Mouse (Mus musculus) thymus, postnatal 0 days (tissue): ENCODE measurements around the gene Gpsm1. TPM values are rescaled to one million over a fixed set of nuclear protein-coding genes. Genes with fewer than 3 reads are reported as not detected.

Source experiments
- DNase-seq: peaks from one replicate; pipeline ENCODE4 v3.0.0-alpha.2; 2015; ENCODE audit warnings: low spot score
- polyA plus RNA-seq: library from polyadenylated mRNA; unstranded; fragments of >200 nt; fragmentation: Nextera tagmentation; extraction: Ambion mirVana; gene quantifications from 2 replicates; pipeline ENCODE4 v1.2.1, GENCODE M21; 2015

Gpsm1 gene
- polyA plus RNA-seq, 1 experiment from 2014 or later = 13.7 TPM

GRCm38 (mm10) chr2:26338302-26339203 lies 23.2 kb downstream of the Gpsm1 start:
- no peak for DNase-seq

- DNase-seq = no peak
Measured at GRCm38 (mm10) chr2:26339204-26339551, 23.9 kb downstream of the Gpsm1 start.

DNA sequence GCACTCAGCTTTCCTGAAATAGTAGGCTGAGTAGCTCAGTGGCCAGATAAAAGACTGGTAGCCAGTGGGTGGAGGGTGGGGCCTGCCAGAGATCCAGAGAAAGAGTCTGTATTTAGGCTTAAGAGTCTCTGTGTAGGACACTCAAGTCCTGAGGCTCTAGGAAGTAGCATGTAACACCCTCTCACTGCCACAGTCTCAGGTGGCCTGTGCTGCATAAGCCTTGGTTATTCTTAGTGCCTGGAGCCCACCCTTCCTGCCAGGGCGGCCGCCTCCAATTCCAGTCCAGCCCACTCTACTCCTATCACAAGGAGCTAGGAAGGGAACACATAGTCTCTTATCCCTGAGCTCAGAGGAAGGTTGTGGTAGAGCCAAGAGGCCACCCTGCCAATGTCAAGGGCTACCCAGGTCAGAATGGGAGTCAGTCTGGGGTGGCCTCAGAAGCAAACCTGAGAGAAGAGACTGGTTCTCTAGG lies 26.2 kb downstream of the Gpsm1 start:
- no peak for DNase-seq

- no peak for DNase-seq
Measured at GRCm38 (mm10) chr2:26342044-26342443, 26.7 kb downstream of the Gpsm1 start.

GRCm38 (mm10) chr2:26342609-26343490 lies 27.5 kb downstream of the Gpsm1 start:
- DNase-seq = peak; percentile 45

GRCm38 (mm10) chr2:26348241-26348640 lies 32.9 kb downstream of the Gpsm1 start:
- no peak for DNase-seq

DNA sequence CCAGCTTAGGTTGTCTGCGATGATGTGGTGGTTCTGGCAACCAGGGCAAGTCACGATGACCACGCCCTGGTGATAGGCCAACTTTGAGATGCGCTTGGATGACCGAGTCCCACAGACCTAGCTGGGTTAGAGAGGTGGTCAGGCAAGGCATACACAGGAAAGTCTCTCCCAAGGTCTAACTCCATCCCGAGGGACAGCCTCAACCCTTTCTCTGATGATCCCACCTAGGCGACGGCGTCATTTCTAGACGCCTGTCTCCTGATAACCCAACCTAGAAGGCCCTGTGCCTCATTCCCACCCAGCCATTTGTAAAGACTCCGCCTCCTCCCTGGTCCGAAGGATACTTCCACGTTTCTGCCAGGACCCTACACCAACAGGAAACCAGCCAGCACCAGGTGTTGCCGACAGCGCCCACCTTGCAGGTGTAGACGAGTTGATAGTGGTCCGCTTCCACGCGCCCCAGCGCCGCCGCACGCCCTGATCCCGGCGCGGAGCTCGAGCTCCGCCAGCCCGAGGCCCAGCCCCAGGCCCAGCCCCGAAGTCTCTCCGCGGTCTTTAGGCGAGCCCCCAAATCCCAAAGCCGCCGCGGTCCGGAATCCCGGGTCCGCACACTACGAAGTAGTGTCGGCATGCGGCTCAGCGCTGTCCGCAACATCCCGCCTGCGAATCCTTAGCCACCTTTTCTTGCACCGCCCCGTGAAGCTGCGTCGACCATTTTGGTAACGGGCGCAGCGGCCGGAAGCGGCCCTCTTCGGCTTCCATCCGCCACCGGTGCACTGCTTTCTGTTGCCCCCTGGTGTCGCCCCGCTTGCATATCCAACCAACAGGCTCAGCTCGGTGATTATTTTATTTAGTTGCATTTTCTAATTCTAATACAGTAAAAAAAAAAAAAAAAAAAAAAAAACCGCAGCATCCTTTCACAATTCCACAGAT lies 36.3 kb downstream of the Gpsm1 start, which contains the start of gene Dnlz:
TSS of gene Dnlz (minus strand) at position 753 of the 933 bp plus-strand sequence.
- peak; percentile 95 for DNase-seq

- peak; percentile 82 for DNase-seq
Measured at GRCm38 (mm10) chr2:26352291-26352910, 37.1 kb downstream of the Gpsm1 start.

DNA sequence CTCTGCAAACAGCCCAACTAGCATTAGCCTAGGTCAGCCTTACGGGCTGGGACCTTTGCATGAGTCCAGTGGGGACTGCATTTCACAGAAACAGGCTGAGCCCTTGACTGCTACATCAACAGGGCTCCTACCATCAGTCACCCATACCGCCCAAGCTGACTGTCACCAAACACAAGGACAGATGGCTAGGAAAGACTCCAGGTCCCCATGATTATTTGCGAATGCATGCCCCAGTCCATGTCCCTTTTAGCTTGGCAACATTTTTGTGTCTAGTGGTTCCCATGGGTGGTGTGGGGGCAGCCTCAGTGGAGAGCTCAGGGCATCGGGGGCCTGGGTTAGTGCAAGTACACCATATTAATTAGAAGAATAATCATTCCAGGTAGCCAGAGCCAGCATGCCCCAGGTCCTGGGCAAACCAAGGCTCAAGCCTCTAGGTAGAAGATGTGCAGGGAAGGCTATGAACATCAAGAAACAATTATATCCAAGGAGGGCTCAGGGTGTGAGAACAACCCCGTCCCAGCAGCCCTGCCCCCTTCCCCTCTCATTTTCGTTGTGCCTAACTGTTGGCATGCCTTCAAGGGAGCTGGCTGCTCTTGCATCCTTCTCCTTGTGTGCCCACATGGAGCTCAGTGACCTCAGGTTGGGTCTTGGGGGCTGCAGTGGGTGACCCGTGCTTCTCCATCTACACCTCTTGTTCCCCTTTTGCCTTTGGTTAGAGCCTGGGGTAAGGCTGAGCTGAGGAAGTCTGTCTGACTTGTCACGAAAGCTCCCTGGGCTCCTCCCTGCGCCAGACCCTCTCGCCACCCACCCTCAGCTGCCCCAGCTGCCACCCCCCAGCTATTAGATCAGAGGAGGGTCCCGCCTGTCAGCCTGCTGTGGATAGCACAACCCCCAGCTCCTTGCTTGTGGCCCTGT lies 38.0 kb downstream of the Gpsm1 start:
- no peak for DNase-seq

DNA sequence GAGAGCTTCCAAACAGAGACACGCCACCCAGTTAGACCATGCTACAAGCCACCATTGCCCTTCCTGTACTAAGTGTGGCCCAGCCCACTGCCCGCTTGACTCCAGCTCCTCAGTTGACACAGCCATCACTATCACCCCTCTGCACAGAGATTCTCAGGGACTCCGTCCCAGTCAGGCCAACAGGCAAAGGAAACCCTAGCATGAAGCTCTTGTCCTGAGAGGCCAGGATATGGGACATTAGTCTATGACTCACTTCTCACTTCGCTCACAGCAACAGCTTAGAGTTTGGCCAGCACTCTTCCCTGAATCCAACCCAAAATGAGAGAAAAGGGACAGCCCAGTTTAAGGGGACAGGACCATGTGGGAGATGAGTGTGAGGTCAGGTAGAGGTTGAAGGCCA lies 39.1 kb downstream of the Gpsm1 start:
- no peak for DNase-seq

DNA sequence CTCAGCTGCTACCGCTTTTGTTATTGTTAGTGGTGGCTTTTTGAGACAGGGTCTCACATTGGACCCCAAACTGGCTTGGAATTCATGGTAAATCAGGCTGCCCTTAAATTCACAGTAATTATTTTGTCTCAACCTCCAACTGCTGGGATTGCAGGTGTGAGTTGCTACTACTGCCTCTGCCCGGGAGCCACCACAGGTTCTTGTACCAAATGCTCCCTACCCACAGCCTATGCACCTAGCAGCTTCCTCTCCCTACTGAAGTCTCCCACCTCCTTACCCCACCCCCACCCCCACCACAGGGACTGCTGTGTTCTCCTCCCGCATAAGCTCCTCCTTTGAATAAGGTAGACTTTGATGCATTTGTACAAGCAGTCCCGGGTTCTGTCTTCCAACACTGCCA lies 40.9 kb downstream of the Gpsm1 start:
- DNase-seq = peak; percentile 25

DNA sequence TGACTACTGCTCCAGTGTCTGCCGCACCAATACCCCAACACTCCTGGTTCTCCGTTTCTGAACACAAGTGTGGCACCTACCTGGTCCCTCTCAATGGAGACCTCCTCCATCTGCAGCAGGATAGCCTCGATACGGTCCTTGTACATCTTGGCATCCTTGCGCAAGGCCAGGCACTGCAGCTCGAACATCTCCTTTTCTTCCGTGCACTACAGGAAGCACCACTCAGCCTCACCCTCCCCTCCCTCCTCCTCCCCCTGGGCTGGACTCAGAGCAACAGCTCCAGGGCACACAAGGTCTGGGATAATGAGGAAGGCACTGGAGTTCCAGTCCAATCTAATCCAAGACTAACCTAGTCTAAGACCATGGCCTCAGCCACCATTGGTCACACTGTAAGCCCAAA lies 41.4 kb downstream of the Gpsm1 start:
- peak; percentile 27 for DNase-seq

DNA sequence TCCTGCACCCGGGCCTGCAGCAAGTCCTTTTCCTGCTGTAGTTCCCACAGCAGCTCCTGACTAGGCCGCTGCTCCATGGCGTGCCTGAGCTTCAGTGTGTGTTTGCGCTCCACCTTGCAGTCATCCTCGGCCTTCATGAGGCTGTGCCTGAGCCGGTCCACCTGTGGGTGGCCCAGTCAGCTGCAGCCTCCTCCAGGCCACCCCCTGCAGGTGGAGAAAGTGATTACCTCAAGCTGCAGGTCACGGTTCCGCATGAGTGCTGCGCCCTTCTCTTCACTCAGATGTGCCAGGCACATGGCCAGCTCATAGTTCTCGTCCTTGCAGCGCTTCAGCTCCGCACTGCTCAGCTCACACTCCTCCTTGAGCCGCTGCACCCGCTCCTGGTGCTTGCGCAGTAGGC lies 42.2 kb downstream of the Gpsm1 start:
- DNase-seq = no peak

- no peak for DNase-seq
Measured at GRCm38 (mm10) chr2:26358667-26359320, 43.5 kb downstream of the Gpsm1 start.

DNA sequence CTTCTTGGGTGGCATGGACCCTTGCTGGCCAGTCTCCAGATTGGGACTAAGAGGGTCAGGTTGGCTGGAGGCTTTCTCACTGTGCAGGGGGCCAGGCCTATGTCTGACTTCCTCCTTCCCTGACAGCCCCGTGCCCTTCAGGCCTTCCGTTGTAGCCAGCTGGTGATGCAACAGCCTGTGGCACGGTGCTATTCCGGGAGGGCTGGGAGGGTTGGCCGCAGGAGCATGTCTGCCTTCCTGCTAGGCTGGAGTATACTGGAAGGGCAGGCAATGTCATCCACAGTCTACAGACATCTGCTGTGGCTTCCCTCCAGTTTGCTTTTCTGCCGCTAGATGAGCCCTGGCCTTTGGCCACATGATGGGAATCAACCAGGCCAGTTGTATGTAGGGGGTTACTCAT lies 44.7 kb downstream of the Gpsm1 start:
- DNase-seq = peak; percentile 27

- DNase-seq = no peak
Measured at GRCm38 (mm10) chr2:26360772-26361171, 45.5 kb downstream of the Gpsm1 start, which contains the start of gene Card9. Card9 (minus strand) TSS chr2:26360918.

DNA sequence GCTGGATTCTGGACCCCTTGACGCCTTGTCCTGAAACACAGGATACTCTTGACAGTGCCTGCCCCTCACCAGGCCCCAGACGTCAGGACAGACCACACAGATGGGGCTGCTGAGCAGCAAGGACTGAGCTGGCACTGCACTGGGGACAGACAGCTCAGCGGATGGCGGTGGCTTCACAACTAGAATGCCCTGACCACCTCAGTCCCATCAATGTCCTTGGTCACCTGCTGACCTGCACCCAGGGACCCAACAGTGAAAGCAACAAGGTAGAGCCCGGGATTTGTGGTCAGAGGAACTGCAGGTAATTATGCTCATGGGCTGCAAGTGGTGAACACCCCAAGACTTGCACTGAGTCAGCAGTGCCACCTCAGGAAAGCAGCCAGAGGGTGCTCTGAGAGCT lies 47.7 kb downstream of the Gpsm1 start:
- DNase-seq = no peak

DNA sequence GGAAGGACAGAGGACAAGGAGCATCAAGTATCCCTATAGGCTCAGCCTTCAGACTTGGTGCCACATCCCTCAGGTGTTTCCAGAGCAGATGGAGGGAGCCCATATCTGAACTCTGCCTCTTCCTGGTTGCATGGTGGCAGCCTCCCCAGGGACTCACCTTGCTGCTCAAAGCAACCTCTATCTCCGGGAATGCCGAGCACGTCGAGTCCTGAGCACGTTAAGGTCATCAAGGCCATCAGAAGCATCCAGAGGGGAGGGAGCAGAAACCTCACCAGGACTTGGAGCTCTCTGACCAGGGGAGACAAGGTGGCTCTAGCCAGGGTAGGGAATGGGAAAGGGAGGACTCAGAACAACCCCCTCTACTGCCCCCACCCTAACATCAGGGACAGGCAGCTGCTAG lies 48.2 kb downstream of the Gpsm1 start:
- no peak for DNase-seq
